Mouse (Mus musculus): ENCODE data around the gene Xpo4. TPM values are rescaled to one million over a fixed set of nuclear protein-coding genes. Genes with fewer than 3 reads are reported as not detected.

The Xpo4 gene
- polyA plus RNA-seq, 1 experiment from 2014 or later = 12.0 TPM

- Histone ChIP-seq H3K27ac (replicated peaks) (peak overlapping the region; percentile 38), H3K4me2 (no peak overlapping the region), H3K4me1 (peaks cover 41% of the 10 kb centered on the region), H3K27me3 (replicated peaks) (peaks cover 16% of the 10 kb centered on the region), H3K4me3 (no peak overlapping the region), H3K9ac (no peak overlapping the region), H3K9me3 (no peaks in the 10 kb centered on the region), H3K36me3 (peaks cover 42% of the 10 kb centered on the region)
- 60% methylated on average over 8 of the region's 8 CpGs for WGBS
- no peak for ATAC-seq (ENCODE audit: extremely low read depth, insufficient number of reproducible peaks, low FRiP score, low TSS enrichment)
Measured at GRCm38 (mm10) chr14:57606663-57607365, 58.4 kb downstream of the Xpo4 start.

- Histone ChIP-seq H3K4me3 (no peak overlapping the region), H3K4me2 (no peak overlapping the region), H3K9me3 (no peaks in the 10 kb centered on the region), H3K36me3 (peaks cover 86% of the 10 kb centered on the region), H3K27ac (replicated peaks) (no peak overlapping the region), H3K4me1 (no peaks in the 10 kb centered on the region), H3K27me3 (replicated peaks) (no peaks in the 10 kb centered on the region), H3K9ac (no peak overlapping the region)
- ATAC-seq (ENCODE audit: extremely low read depth, insufficient number of reproducible peaks, low FRiP score, low TSS enrichment) = no peak
- 95% methylated on average over 5 of the region's 5 CpGs for WGBS
Measured at GRCm38 (mm10) chr14:57593279-57593678, 72.0 kb downstream of the Xpo4 start.

GRCm38 (mm10) chr14:57591830-57592229, 73.4 kb downstream of the Xpo4 start:
- no peak for ATAC-seq (ENCODE audit: extremely low read depth, insufficient number of reproducible peaks, low FRiP score, low TSS enrichment)
- WGBS = 83% methylated on average over 3 of the region's 3 CpGs
- Histone ChIP-seq H3K27me3 (replicated peaks) (no peaks in the 10 kb centered on the region), H3K27ac (replicated peaks) (no peak overlapping the region), H3K9me3 (no peaks in the 10 kb centered on the region), H3K4me3 (no peak overlapping the region), H3K4me1 (no peaks in the 10 kb centered on the region), H3K36me3 (peaks cover 91% of the 10 kb centered on the region), H3K9ac (no peak overlapping the region), H3K4me2 (no peak overlapping the region)

GRCm38 (mm10) chr14:57576364-57577060, 88.7 kb downstream of the Xpo4 start:
- H3K4me1 ChIP-seq = no peaks in the 10 kb centered on the region
- 94% methylated on average over 2 of the region's 2 CpGs for WGBS
- no peaks in the 10 kb centered on the region for H3K27me3 ChIP-seq (replicated peaks)
- H3K4me3 ChIP-seq = no peak overlapping the region
- H3K9me3 ChIP-seq = peaks cover 19% of the 10 kb centered on the region
- H3K36me3 ChIP-seq = peaks cover 50% of the 10 kb centered on the region
- no peak overlapping the region for H3K4me2 ChIP-seq
- H3K27ac ChIP-seq (replicated peaks) = no peak overlapping the region
- ATAC-seq (ENCODE audit: extremely low read depth, insufficient number of reproducible peaks, low FRiP score, low TSS enrichment) = no peak
- H3K9ac ChIP-seq = no peak overlapping the region

GRCm38 (mm10) chr14:57574792-57575587, 90.2 kb downstream of the Xpo4 start:
- ATAC-seq (ENCODE audit: extremely low read depth, insufficient number of reproducible peaks, low FRiP score, low TSS enrichment) = no peak
- no peak overlapping the region for H3K4me3 ChIP-seq
- H3K36me3 ChIP-seq = peaks cover 35% of the 10 kb centered on the region
- no peak overlapping the region for H3K27ac ChIP-seq (replicated peaks)
- peaks cover 19% of the 10 kb centered on the region for H3K9me3 ChIP-seq
- peaks cover 6% of the 10 kb centered on the region for H3K4me1 ChIP-seq
- WGBS = 76% methylated on average over 6 of the region's 6 CpGs
- no peak overlapping the region for H3K9ac ChIP-seq
- H3K4me2 ChIP-seq = no peak overlapping the region
- H3K27me3 ChIP-seq (replicated peaks) = no peaks in the 10 kb centered on the region

GRCm38 (mm10) chr14:57571155-57572133, 93.8 kb downstream of the Xpo4 start, which contains the start of gene Eef1akmt1:
TSS of gene Eef1akmt1 (minus strand) at chr14:57571612.
- WGBS = 7% methylated on average over 35 of the region's 35 CpGs
- H3K4me2 ChIP-seq = peak within 1 kb of the TSS; percentile 74
- H3K9me3 ChIP-seq = peaks cover 19% of the 10 kb centered on the region
- H3K27me3 ChIP-seq (replicated peaks) = no peaks in the 10 kb centered on the region
- H3K4me3 ChIP-seq = peak within 1 kb of the TSS; percentile 72
- peaks cover 6% of the 10 kb centered on the region for H3K4me1 ChIP-seq
- peaks cover 12% of the 10 kb centered on the region for H3K36me3 ChIP-seq
- H3K27ac ChIP-seq (replicated peaks) = peak within 1 kb of the TSS; percentile 68
- peak; percentile 96 for ATAC-seq (ENCODE audit: extremely low read depth, insufficient number of reproducible peaks, low FRiP score, low TSS enrichment)
- H3K9ac ChIP-seq = peak within 1 kb of the TSS; percentile 86

GRCm38 (mm10) chr14:57565626-57566025, 99.6 kb downstream of the Xpo4 start:
- Histone ChIP-seq H3K4me3 (no peak overlapping the region), H3K36me3 (peaks cover 10% of the 10 kb centered on the region; the same call in 1 of the 2 replicates), H3K27ac (replicated peaks) (no peak overlapping the region), H3K4me2 (no peak overlapping the region), H3K4me1 (peaks cover 2% of the 10 kb centered on the region), H3K27me3 (replicated peaks) (no peaks in the 10 kb centered on the region), H3K9ac (no peak overlapping the region), H3K9me3 (no peaks in the 10 kb centered on the region)
- 83% methylated on average over 6 of the region's 6 CpGs for WGBS
- ATAC-seq (ENCODE audit: extremely low read depth, insufficient number of reproducible peaks, low FRiP score, low TSS enrichment) = no peak

GRCm38 (mm10) chr14:57556922-57557321, 108.3 kb downstream of the Xpo4 start:
- Histone ChIP-seq H3K36me3 (peaks cover 9% of the 10 kb centered on the region), H3K27me3 (replicated peaks) (no peaks in the 10 kb centered on the region), H3K4me1 (no peaks in the 10 kb centered on the region), H3K27ac (replicated peaks) (no peak overlapping the region), H3K9ac (no peak overlapping the region), H3K9me3 (no peaks in the 10 kb centered on the region), H3K4me3 (no peak overlapping the region), H3K4me2 (no peak overlapping the region)
- WGBS = 70% methylated on average over 1 of the region's 1 CpGs
- ATAC-seq (ENCODE audit: extremely low read depth, insufficient number of reproducible peaks, low FRiP score, low TSS enrichment) = no peak

GRCm38 (mm10) chr14:57555471-57556070, 109.7 kb downstream of the Xpo4 start:
- 78% methylated on average over 7 of the region's 7 CpGs for WGBS
- peaks cover 9% of the 10 kb centered on the region for H3K36me3 ChIP-seq
- no peaks in the 10 kb centered on the region for H3K4me1 ChIP-seq
- no peak overlapping the region for H3K4me3 ChIP-seq
- ATAC-seq (ENCODE audit: extremely low read depth, insufficient number of reproducible peaks, low FRiP score, low TSS enrichment) = no peak
- H3K9me3 ChIP-seq = no peaks in the 10 kb centered on the region
- H3K27ac ChIP-seq (replicated peaks) = no peak overlapping the region
- no peak overlapping the region for H3K4me2 ChIP-seq
- H3K27me3 ChIP-seq (replicated peaks) = no peaks in the 10 kb centered on the region
- H3K9ac ChIP-seq = no peak overlapping the region

- no peaks in the 10 kb centered on the region for H3K4me1 ChIP-seq
- H3K36me3 ChIP-seq = peaks cover 20% of the 10 kb centered on the region
- H3K4me3 ChIP-seq = no peak overlapping the region
- H3K27me3 ChIP-seq (replicated peaks) = no peaks in the 10 kb centered on the region
- no peaks in the 10 kb centered on the region for H3K9me3 ChIP-seq
- no peak overlapping the region for H3K4me2 ChIP-seq
- WGBS = 81% methylated on average over 5 of the region's 5 CpGs
- no peak overlapping the region for H3K27ac ChIP-seq (replicated peaks)
- ATAC-seq (ENCODE audit: extremely low read depth, insufficient number of reproducible peaks, low FRiP score, low TSS enrichment) = no peak
- no peak overlapping the region for H3K9ac ChIP-seq
Measured at GRCm38 (mm10) chr14:57554434-57554833, 110.8 kb downstream of the Xpo4 start.
